Mouse (Mus musculus) heart, postnatal 0 days (tissue): ENCODE data around the gene Tmc1. TPM values are rescaled to one million over a fixed set of nuclear protein-coding genes. Genes with fewer than 3 reads are reported as not detected.

Experiments used
- ATAC-seq: fragments of 200-750 bp; cut with Nextera tagmentation; 2 replicates; pipeline ENCODE4 v1.8.0; 2017; ENCODE audit warnings: low read depth, moderate number of reproducible peaks, moderate library complexity; ENCODE audit not compliant: insufficient read depth
- DNase-seq: peaks from one replicate; pipeline ENCODE4 v3.0.0-alpha.2; 2016; ENCODE audit warnings: low spot score
- H3K27ac ChIP-seq: fragments of 300-500 bp; sonication (generic); 2 replicates; pipeline ENCODE4 v1.5.1; 2014; ENCODE audit warnings: low read depth, mild to moderate bottlenecking
- H3K27me3 ChIP-seq: fragments of 300-500 bp; sonication (generic); 2 replicates; pipeline ENCODE4 v1.6.1; 2014; ENCODE audit warnings: low read length, mixed read lengths; ENCODE audit not compliant: control insufficient read depth, insufficient read depth
- H3K36me3 ChIP-seq: fragments of 300-500 bp; sonication (generic); replicated peaks from 2 replicates; pipeline ENCODE4 v1.6.1; 2014; ENCODE audit warnings: low read length, mixed read lengths; ENCODE audit not compliant: control insufficient read depth, insufficient read depth
- H3K4me1 ChIP-seq: fragments of 300-500 bp; sonication (generic); 2 replicates; pipeline ENCODE4 v1.6.1; 2014; ENCODE audit warnings: antibody characterized with exemption; ENCODE audit not compliant: control insufficient read depth, insufficient read depth
- H3K4me2 ChIP-seq: fragments of 300-500 bp; sonication (generic); 2 replicates; pipeline ENCODE4 v1.6.1; 2014; ENCODE audit warnings: low read depth, mild to moderate bottlenecking, low read length, moderate library complexity
- H3K4me3 ChIP-seq: fragments of 300-500 bp; sonication (generic); 2 replicates; pipeline ENCODE4 v1.5.1; 2014; ENCODE audit warnings: low read depth, low read length
- H3K9ac ChIP-seq: fragments of 300-500 bp; sonication (generic); replicated peaks from 2 replicates; pipeline ENCODE4 v1.6.1; 2014; ENCODE audit warnings: low read depth, low read length, mixed read lengths
- H3K9me3 ChIP-seq: fragments of 300-500 bp; sonication (generic); replicated peaks from 2 replicates; pipeline ENCODE4 v1.6.1; 2016; ENCODE audit warnings: low read length; ENCODE audit not compliant: control insufficient read depth
- CTCF ChIP-seq: IDR thresholded peaks from 2 replicates; pipeline ENCODE4 v1.5.1; 2016; ENCODE audit warnings: antibody characterized with exemption, control low read depth, low read depth
- EP300 ChIP-seq: IDR thresholded peaks from 2 replicates; pipeline ENCODE4 v1.6.1; 2016; ENCODE audit warnings: antibody characterized with exemption, low read depth
- WGBS: fragments of 180-500 bp; shearing (Covaris S2); extraction: QIAGEN DNeasy Blood & Tissue Kit; methylation state at CpG from one replicate; pipeline ENCODE4 v1.1.7; 2014; 5-methylcytosine and 5-hydroxymethylcytosine counted together
- polyA plus RNA-seq: library from polyadenylated mRNA; unstranded; fragments of >200 nt; fragmentation: Nextera tagmentation; extraction: Ambion mirVana; gene quantifications from 2 replicates; pipeline ENCODE4 v1.2.1, GENCODE M21; 2015
- total RNA-seq: library from RNA; depleted of rRNA; stranded (reverse); fragments of >200 nt; gene quantifications from 2 replicates; pipeline ENCODE4 v1.2.3, GENCODE M21; 2014; ENCODE audit warnings: low replicate concordance; rRNA removed

Tmc1 gene
- not detected in 2 replicates for total RNA-seq
- polyA plus RNA-seq: not detected in 2 replicates

GRCm38 (mm10) chr19:20953874-20954273 is at the start of gene Tmc1:
Gene Tmc1, minus strand, starts transcription at chr19:20954202.
- ATAC-seq (no peak), DNase-seq (no peak)
- Histone ChIP-seq H3K9ac (no peak within 1 kb of the TSS), H3K27me3 (no peaks in the 10 kb centered on the region), H3K9me3 (no peaks in the 10 kb centered on the region), H3K27ac (no peak within 1 kb of the TSS), H3K4me2 (no peak within 1 kb of the TSS), H3K4me1 (no peaks in the 10 kb centered on the region), H3K4me3 (no peak within 1 kb of the TSS), H3K36me3 (no peaks in the 10 kb centered on the region)
- TF ChIP-seq CTCF (no peak), EP300 (no peak)
- 61% methylated on average over 6 of the region's 6 CpGs for WGBS

GRCm38 (mm10) chr19:21001552-21001951 is 47.5 kb upstream of the Tmc1 start:
- Histone ChIP-seq H3K4me2 (no peak overlapping the region), H3K36me3 (no peaks in the 10 kb centered on the region), H3K27ac (no peak overlapping the region), H3K9me3 (no peaks in the 10 kb centered on the region), H3K4me3 (no peak overlapping the region), H3K9ac (no peak overlapping the region), H3K4me1 (no peaks in the 10 kb centered on the region), H3K27me3 (no peaks in the 10 kb centered on the region)
- no peak for TF ChIP-seq CTCF
- DNase-seq (no peak), ATAC-seq (no peak)

- no peak for DNase-seq
- no peaks in the 10 kb centered on the region for H3K36me3 ChIP-seq
- WGBS: 89% methylated on average over 2 of the region's 2 CpGs
Observed at GRCm38 (mm10) chr19:20979244-20979643, 25.2 kb upstream of the Tmc1 start.

GRCm38 (mm10) chr19:20978148-20978547 is 24.1 kb upstream of the Tmc1 start:
- Histone ChIP-seq H3K36me3 (no peaks in the 10 kb centered on the region), H3K4me2 (no peak overlapping the region), H3K9ac (no peak overlapping the region), H3K4me3 (no peak overlapping the region), H3K27ac (no peak overlapping the region), H3K4me1 (no peaks in the 10 kb centered on the region), H3K27me3 (no peaks in the 10 kb centered on the region), H3K9me3 (no peaks in the 10 kb centered on the region)
- 11% methylated on average over 1 of the region's 1 CpGs for WGBS
- ATAC-seq: no peak
- TF ChIP-seq EP300 (no peak), CTCF (no peak)
- DNase-seq: no peak

More at GRCm38 (mm10) chr19:20979244-20979643, 25.2 kb upstream of the Tmc1 start:
- H3K4me1 ChIP-seq: no peaks in the 10 kb centered on the region
- H3K27me3 ChIP-seq: no peaks in the 10 kb centered on the region
- TF ChIP-seq EP300 (no peak), CTCF (no peak)
- no peak overlapping the region for H3K9ac ChIP-seq
- H3K9me3 ChIP-seq: no peaks in the 10 kb centered on the region
- no peak overlapping the region for H3K4me3 ChIP-seq
- no peak overlapping the region for H3K27ac ChIP-seq
- H3K4me2 ChIP-seq: no peak overlapping the region
- no peak for ATAC-seq

GRCm38 (mm10) chr19:20971926-20972325 is 17.9 kb upstream of the Tmc1 start:
- H3K27ac ChIP-seq: no peak overlapping the region
- no peaks in the 10 kb centered on the region for H3K36me3 ChIP-seq
- TF ChIP-seq CTCF (no peak), EP300 (no peak)
- 91% methylated on average over 1 of the region's 1 CpGs for WGBS
- no peak overlapping the region for H3K4me3 ChIP-seq
- no peaks in the 10 kb centered on the region for H3K9me3 ChIP-seq
- no peak for DNase-seq
- H3K27me3 ChIP-seq: no peaks in the 10 kb centered on the region
- no peak overlapping the region for H3K4me2 ChIP-seq
- no peak overlapping the region for H3K9ac ChIP-seq
- no peaks in the 10 kb centered on the region for H3K4me1 ChIP-seq
- no peak for ATAC-seq

- H3K27ac ChIP-seq: no peak overlapping the region
- no peaks in the 10 kb centered on the region for H3K36me3 ChIP-seq
- no peak overlapping the region for H3K4me3 ChIP-seq
- no peaks in the 10 kb centered on the region for H3K4me1 ChIP-seq
- H3K27me3 ChIP-seq: no peaks in the 10 kb centered on the region
- H3K9ac ChIP-seq: no peak overlapping the region
- no peak overlapping the region for H3K4me2 ChIP-seq
- no peak for TF ChIP-seq CTCF
- no peak for TF ChIP-seq EP300
- 74% methylated on average over 5 of the region's 5 CpGs for WGBS
- H3K9me3 ChIP-seq: no peaks in the 10 kb centered on the region
- ATAC-seq (no peak), DNase-seq (no peak)
Observed at GRCm38 (mm10) chr19:20954815-20955214, 813 bp upstream of the Tmc1 start.
